Mouse (Mus musculus) liver, embryonic 16.5 days (tissue): ENCODE measurements around the gene Grwd1. TPM values are rescaled to one million over a fixed set of nuclear protein-coding genes. Genes with fewer than 3 reads are reported as not detected.

Source experiments
- ATAC-seq: fragments of 200-750 bp; cut with Nextera tagmentation; 2 replicates; pipeline ENCODE4 v1.8.0; 2017; ENCODE audit warnings: low read depth, mild to moderate bottlenecking, moderate number of reproducible peaks, moderate library complexity
- H3K27ac ChIP-seq: fragments of 300-500 bp; sonication (generic); 2 replicates; pipeline ENCODE4 v1.5.1; 2014; ENCODE audit warnings: mild to moderate bottlenecking, low read length
- H3K27me3 ChIP-seq: fragments of 300-500 bp; sonication (generic); 2 replicates; pipeline ENCODE4 v1.6.1; 2014; ENCODE audit warnings: low read depth, low read length, mixed read lengths; ENCODE audit not compliant: control insufficient read depth, insufficient read depth
- H3K36me3 ChIP-seq: fragments of 300-500 bp; sonication (generic); 2 replicates; pipeline ENCODE4 v1.6.1; 2014; ENCODE audit warnings: mild to moderate bottlenecking; ENCODE audit not compliant: control insufficient read depth, insufficient read depth
- H3K4me1 ChIP-seq: fragments of 300-500 bp; sonication (generic); 2 replicates; pipeline ENCODE4 v1.6.1; 2014; ENCODE audit warnings: low read depth, low read length, mixed read lengths; ENCODE audit not compliant: control insufficient read depth
- H3K4me2 ChIP-seq: fragments of 300-500 bp; sonication (generic); 2 replicates; pipeline ENCODE4 v1.6.1; 2014; ENCODE audit warnings: low read depth, low read length, mixed read lengths
- H3K4me3 ChIP-seq: fragments of 300-500 bp; sonication (generic); 2 replicates; pipeline ENCODE4 v1.5.1; 2014; ENCODE audit warnings: low read depth, mild to moderate bottlenecking, low read length
- H3K9ac ChIP-seq: fragments of 300-500 bp; sonication (generic); 2 replicates; pipeline ENCODE4 v1.6.1; 2014; ENCODE audit warnings: low read depth, low read length
- H3K9me3 ChIP-seq: fragments of 300-500 bp; sonication (generic); replicated peaks from 2 replicates; pipeline ENCODE4 v1.6.1; 2016; ENCODE audit warnings: low read length; ENCODE audit not compliant: control insufficient read depth
- WGBS: fragments of 180-500 bp; shearing (Covaris S2); extraction: QIAGEN DNeasy Blood & Tissue Kit; methylation state at CpG from one replicate; pipeline ENCODE4 v1.1.7; 2014; ENCODE audit not compliant: insufficient replicate concordance; 5-methylcytosine and 5-hydroxymethylcytosine counted together
- polyA plus RNA-seq: library from polyadenylated mRNA; unstranded; fragments of >200 nt; fragmentation: Nextera tagmentation; extraction: Ambion mirVana; gene quantifications from 2 replicates; pipeline ENCODE4 v1.2.1, GENCODE M21; 2015

The Grwd1 gene
- polyA plus RNA-seq, 1 experiment from 2014 or later: 19.2 TPM

- no peak overlapping the region for H3K27ac ChIP-seq
- WGBS: 82% methylated on average over 14 of the region's 14 CpGs
- H3K27me3 ChIP-seq: no peaks in the 10 kb centered on the region
These were observed 21.3 kb downstream of the Grwd1 start for GRCm38 (mm10) chr7:45809276-45810075.

DNA sequence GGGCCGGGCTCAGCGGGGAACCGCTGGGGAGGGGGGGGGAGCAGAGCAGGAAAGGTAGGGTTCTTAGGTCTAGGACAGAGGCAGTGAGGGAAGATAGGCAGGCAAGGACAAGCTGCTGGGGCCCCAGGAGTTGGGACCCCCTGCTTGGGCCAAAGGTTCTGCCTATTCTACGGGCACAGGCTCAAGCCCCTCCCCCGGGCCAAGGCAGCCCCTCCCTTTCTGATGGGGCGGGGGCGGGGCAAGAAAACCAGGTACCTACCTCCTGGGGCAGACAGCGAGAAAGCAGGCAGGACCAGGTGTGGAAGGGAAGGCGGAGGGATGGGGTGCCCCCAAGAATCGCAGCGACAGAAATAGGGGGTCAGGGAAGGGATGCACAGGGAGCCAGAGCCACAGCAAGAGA lies 22.3 kb downstream of the Grwd1 start:
- no peaks in the 10 kb centered on the region for H3K9me3 ChIP-seq
- H3K27ac ChIP-seq: no peak overlapping the region
- no peak overlapping the region for H3K4me2 ChIP-seq
- peaks cover 17% of the 10 kb centered on the region for H3K4me1 ChIP-seq
- H3K9ac ChIP-seq: no peak overlapping the region
- peaks cover 53% of the 10 kb centered on the region for H3K36me3 ChIP-seq
- ATAC-seq: no peak
- H3K4me3 ChIP-seq: no peak overlapping the region
- no peaks in the 10 kb centered on the region for H3K27me3 ChIP-seq
- 79% methylated on average over 11 of the region's 11 CpGs for WGBS

More at GRCm38 (mm10) chr7:45809276-45810075, 21.3 kb downstream of the Grwd1 start:
- no peak for ATAC-seq
- no peak overlapping the region for H3K4me3 ChIP-seq
- H3K9me3 ChIP-seq: no peaks in the 10 kb centered on the region
- H3K4me2 ChIP-seq: no peak overlapping the region
- H3K36me3 ChIP-seq: peaks cover 53% of the 10 kb centered on the region
- H3K9ac ChIP-seq: no peak overlapping the region
- peaks cover 18% of the 10 kb centered on the region for H3K4me1 ChIP-seq

- Histone ChIP-seq H3K27ac (no peak overlapping the region), H3K27me3 (no peaks in the 10 kb centered on the region), H3K9ac (no peak overlapping the region), H3K4me1 (peaks cover 4% of the 10 kb centered on the region), H3K36me3 (peaks cover 35% of the 10 kb centered on the region), H3K4me3 (no peak overlapping the region), H3K9me3 (no peaks in the 10 kb centered on the region), H3K4me2 (no peak overlapping the region)
- ATAC-seq: no peak
- 59% methylated on average over 5 of the region's 5 CpGs for WGBS
These were observed 24.8 kb downstream of the Grwd1 start for GRCm38 (mm10) chr7:45805941-45806340.

DNA sequence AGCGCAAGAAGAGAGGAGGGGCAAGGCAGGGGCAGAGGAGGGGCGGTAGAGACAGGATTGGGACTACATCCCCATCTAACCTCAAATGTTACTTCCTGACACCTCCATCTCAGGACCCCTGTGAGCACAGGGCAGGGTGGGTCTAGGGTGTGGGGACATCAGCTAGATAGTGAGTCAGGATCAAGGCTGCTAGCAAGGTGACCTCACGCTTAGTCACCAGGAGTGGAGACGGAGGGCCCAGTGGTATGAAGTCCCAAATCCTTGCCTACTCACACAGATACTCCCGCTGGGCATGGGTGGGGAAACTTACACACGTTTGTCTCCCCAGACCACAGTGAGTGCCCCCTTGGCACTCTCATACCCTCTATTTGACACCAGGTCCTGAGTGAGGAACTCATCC lies 28.2 kb downstream of the Grwd1 start:
- H3K36me3 ChIP-seq: peaks cover 5% of the 10 kb centered on the region
- no peak overlapping the region for H3K27ac ChIP-seq
- WGBS: 72% methylated on average over 6 of the region's 6 CpGs
- H3K4me1 ChIP-seq: peaks cover 24% of the 10 kb centered on the region
- peaks cover 29% of the 10 kb centered on the region for H3K27me3 ChIP-seq
- H3K9ac ChIP-seq: no peak overlapping the region
- no peak overlapping the region for H3K4me2 ChIP-seq
- no peak overlapping the region for H3K4me3 ChIP-seq
- no peaks in the 10 kb centered on the region for H3K9me3 ChIP-seq
- ATAC-seq: no peak

- ATAC-seq: peak; percentile 44
- WGBS: 2% methylated on average over 12 of the region's 12 CpGs
- peaks cover 35% of the 10 kb centered on the region for H3K4me1 ChIP-seq
- H3K27me3 ChIP-seq: peaks cover 37% of the 10 kb centered on the region
- H3K9me3 ChIP-seq: no peaks in the 10 kb centered on the region
- no peak overlapping the region for H3K9ac ChIP-seq
- no peak overlapping the region for H3K27ac ChIP-seq
- H3K4me3 ChIP-seq: peak overlapping the region; percentile 36
- no peaks in the 10 kb centered on the region for H3K36me3 ChIP-seq
- H3K4me2 ChIP-seq: peak overlapping the region; percentile 59
These were observed 29.4 kb downstream of the Grwd1 start for GRCm38 (mm10) chr7:45801348-45801747.

GRCm38 (mm10) chr7:45800546-45801204 lies 30.1 kb downstream of the Grwd1 start:
- H3K4me3 ChIP-seq: peak overlapping the region; percentile 36
- no peak overlapping the region for H3K27ac ChIP-seq
- ATAC-seq: peak; percentile 40
- H3K36me3 ChIP-seq: no peaks in the 10 kb centered on the region
- H3K4me2 ChIP-seq: peak overlapping the region; percentile 59
- H3K9ac ChIP-seq: peak overlapping the region; percentile 22; the same call in 1 of the 2 replicates
- H3K9me3 ChIP-seq: no peaks in the 10 kb centered on the region
- peaks cover 38% of the 10 kb centered on the region for H3K4me1 ChIP-seq
- H3K27me3 ChIP-seq: peaks cover 41% of the 10 kb centered on the region
- WGBS: 3% methylated on average over 24 of the region's 25 CpGs

GRCm38 (mm10) chr7:45800001-45800400 lies 30.7 kb downstream of the Grwd1 start:
- ATAC-seq: no peak
- WGBS: 28% methylated on average over 7 of the region's 7 CpGs
- Histone ChIP-seq H3K27ac (no peak overlapping the region), H3K27me3 (peaks cover 44% of the 10 kb centered on the region), H3K4me2 (peak overlapping the region; percentile 59; the same call in 1 of the 2 replicates), H3K9ac (no peak overlapping the region), H3K4me1 (peaks cover 38% of the 10 kb centered on the region), H3K9me3 (no peaks in the 10 kb centered on the region), H3K4me3 (peak overlapping the region; percentile 36; the same call in 1 of the 2 replicates), H3K36me3 (no peaks in the 10 kb centered on the region)

DNA sequence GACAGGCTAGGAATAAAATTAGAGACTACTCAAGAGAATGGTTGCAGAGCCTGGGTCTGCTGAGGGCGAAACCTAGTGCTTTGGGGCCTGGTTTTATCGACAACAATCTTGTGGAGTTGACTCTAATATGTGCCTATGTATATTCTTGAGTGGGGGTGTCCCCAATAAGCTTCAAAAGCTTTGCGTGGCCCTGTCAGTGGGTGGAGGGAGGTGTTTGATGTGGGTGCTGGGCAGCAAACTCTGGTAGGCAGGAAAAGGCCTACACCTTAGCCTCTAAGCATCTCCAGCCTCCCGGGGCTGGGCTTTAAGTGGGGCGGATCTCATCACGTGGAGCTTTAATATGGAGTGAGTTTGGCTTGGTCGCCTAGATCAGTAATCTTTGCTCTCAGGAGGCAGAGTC lies 31.8 kb downstream of the Grwd1 start:
- 36% methylated on average over 7 of the region's 7 CpGs for WGBS
- H3K4me2 ChIP-seq: peak overlapping the region; percentile 76
- peaks cover 38% of the 10 kb centered on the region for H3K4me1 ChIP-seq
- peaks cover 49% of the 10 kb centered on the region for H3K27me3 ChIP-seq
- H3K36me3 ChIP-seq: no peaks in the 10 kb centered on the region
- H3K27ac ChIP-seq: no peak overlapping the region
- H3K4me3 ChIP-seq: peak overlapping the region; percentile 57
- no peak overlapping the region for H3K9ac ChIP-seq
- no peak for ATAC-seq
- H3K9me3 ChIP-seq: no peaks in the 10 kb centered on the region

DNA sequence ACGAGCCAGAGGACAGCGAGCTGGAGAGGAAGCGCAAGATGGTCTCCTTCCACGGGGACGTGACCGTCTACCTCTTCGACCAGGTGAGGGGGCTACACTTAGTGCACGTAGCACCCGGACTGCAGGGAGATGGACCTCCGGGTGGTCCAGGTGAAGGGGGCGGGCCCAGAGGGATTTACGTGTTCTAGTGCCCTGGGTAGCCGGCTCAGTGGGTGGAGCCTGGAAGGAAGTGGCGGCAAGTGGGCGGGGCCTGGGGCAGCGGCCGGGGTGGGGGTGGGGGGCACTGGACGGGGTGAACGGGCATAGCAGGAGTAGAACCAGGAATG lies 32.3 kb downstream of the Grwd1 start:
- Histone ChIP-seq H3K36me3 (no peaks in the 10 kb centered on the region), H3K27ac (no peak overlapping the region), H3K9me3 (no peaks in the 10 kb centered on the region), H3K27me3 (peaks cover 49% of the 10 kb centered on the region), H3K4me3 (peak overlapping the region; percentile 57), H3K4me1 (peaks cover 38% of the 10 kb centered on the region), H3K4me2 (peak overlapping the region; percentile 76), H3K9ac (peak overlapping the region; percentile 41; the same call in 1 of the 2 replicates)
- ATAC-seq: no peak
- under 1% methylated on average over 19 of the region's 19 CpGs for WGBS
